Mouse (Mus musculus): ENCODE measurements around the gene Rin3.

DNA sequence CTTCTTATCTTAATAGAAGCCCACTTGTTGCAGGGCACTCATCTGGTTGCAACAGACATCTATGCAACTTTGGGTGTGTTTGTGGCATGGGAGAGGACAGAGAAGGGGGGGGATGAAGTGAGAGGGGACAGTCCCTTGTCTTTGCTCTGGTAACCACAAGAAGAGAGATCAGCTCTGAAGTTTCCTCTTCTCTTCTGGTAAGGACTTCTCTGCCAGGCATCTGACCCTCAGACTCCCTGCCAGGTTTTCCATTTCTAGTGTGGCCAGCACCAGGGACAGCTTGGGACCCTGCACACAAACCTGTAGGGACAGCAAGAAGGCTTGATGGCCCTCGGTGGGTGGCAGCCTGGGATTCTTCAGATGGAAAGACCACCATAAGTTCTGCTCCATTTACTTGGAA is 68.1 kb downstream of the Rin3 start:
- TF ChIP-seq SMC3 (IDR thresholded peaks at IDR 0.05; ENCODE audit: low read depth, low read length) (no peak), EP300 (IDR thresholded peaks at IDR 0.05; ENCODE audit: low read depth in 1 of 2, low read length in 2 of 2) (peak in 1 of 2 experiments; percentile 25; a peak in 1 of 4 replicates), CTCF (IDR thresholded peaks at IDR 0.05 in 2 of 3, conservative IDR thresholded peaks at IDR 0.05 in 1 of 3; ENCODE audit: control insufficient read depth in 1 of 3, insufficient read depth in 1 of 3, low read depth in 2 of 3, low read length in 3 of 3, poor library complexity in 1 of 3, severe bottlenecking in 1 of 3) (no peak), USF1 (IDR thresholded peaks at IDR 0.05; ENCODE audit: low read depth, low read length) (no peak)

Data from MEL (cell line).